Mouse (Mus musculus): Measurements from ENCODE around the gene Pkm. TPM values are rescaled to one million over a fixed set of nuclear protein-coding genes. Genes with fewer than 3 reads are reported as not detected.

Gene Pkm
- total and polyA plus RNA-seq, 3 experiments = 71.6 to 2,746 (median 710) TPM

DNA sequence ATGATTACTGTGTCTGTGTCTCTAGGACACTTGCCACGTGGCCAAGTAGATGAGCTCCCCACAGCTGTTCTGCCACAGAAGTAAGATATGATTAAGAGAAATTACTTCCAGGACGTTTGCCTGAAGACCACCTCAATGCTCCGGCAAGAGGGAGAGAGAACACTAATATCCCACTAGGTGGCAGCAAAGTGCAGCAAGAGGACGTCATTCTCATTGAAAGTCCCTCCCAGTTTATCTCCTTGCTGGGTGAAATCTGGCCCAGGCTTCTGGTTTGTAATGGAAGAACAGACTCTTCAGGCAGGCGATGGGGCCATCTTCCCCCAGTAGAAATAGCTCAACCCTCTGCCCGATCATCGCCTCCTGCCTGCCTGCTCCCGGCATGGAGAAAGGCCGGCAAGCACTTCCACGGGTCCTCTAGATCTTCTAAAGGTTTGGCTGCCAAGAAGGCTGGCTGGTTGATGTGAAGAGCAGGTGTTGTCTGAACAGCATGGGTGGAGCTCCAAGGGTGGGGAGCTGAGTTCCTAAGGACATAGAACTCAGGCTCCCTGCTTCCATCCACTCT is 67.0 kb downstream of the Pkm start (continued):
- TF ChIP-seq MYC (IDR thresholded peaks at IDR 0.05; ENCODE audit: low read depth, low read length) (peak; percentile 65; the same call in 1 of the 2 replicates), MAZ (IDR thresholded peaks at IDR 0.05; ENCODE audit: low read depth, low read length) (peak; percentile 69; the same call in 1 of the 2 replicates)

GRCm38 (mm10) chr9:59723791-59724442 is 67.7 kb downstream of the Pkm start:
- no peak for TF ChIP-seq RAD21 (IDR thresholded peaks at IDR 0.05; ENCODE audit: low read depth, low read length)
- TF ChIP-seq POLR2AphosphoS2 (IDR thresholded peaks at IDR 0.05; ENCODE audit: low read length) = no peak
- no peak for TF ChIP-seq CHD1 (IDR thresholded peaks at IDR 0.05; ENCODE audit: low read depth, low read length)
- TF ChIP-seq KAT2A (conservative IDR thresholded peaks at IDR 0.05; ENCODE audit: low read depth, low read length) = no peak
- TF ChIP-seq ZNF384 (IDR thresholded peaks at IDR 0.05; ENCODE audit: low read depth, low read length) = no peak
- no peak for TF ChIP-seq MAZ (IDR thresholded peaks at IDR 0.05; ENCODE audit: low read depth, low read length)
- TF ChIP-seq E2F4 (IDR thresholded peaks at IDR 0.05; ENCODE audit: borderline replicate concordance, low read depth, low read length) = no peak
- no peak for TF ChIP-seq MEF2A (IDR thresholded peaks at IDR 0.05; ENCODE audit: extremely low read depth, insufficient replicate concordance, low read depth, low read length, poor library complexity, severe bottlenecking)
- TF ChIP-seq HCFC1 (IDR thresholded peaks at IDR 0.05; ENCODE audit: low read depth, low read length) = no peak
- no peak for DNase-seq (ENCODE audit: low read depth, low spot score)

DNA sequence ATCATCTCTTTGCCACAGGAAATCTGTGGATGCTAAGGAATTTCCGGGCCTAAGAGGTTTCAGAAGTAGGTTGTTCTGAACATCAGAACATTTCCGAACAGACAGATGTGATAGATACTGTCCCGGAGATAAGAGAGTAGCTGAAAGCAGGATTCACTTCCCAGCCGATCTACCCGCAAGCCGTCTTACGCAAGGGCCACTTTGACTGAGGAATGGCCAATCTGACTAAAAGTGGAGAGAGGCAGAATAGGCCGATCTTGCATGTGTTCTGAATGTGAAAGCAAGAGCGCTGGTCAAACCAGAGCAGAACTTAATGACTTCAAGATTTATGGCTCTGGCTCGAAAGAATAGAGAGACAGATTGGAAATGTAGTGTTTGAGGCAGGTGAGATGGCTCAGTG is 69.3 kb downstream of the Pkm start:
- Histone ChIP-seq H3K9me3 (replicated peaks; ENCODE audit: insufficient read depth, low read length) (no peaks in the 10 kb centered on the region), H3K27ac (ENCODE audit: control insufficient read depth, low read depth, low read length) (no peak overlapping the region), H3K79me2 (ENCODE audit: control insufficient read depth, insufficient read depth, low read length, poor library complexity) (no peaks in the 10 kb centered on the region), H3K27me3 (ENCODE audit: control insufficient read depth in 1 of 2, insufficient read depth in 2 of 2, low read length in 2 of 2) (no peaks in the 10 kb centered on the region), H3K4me1 (ENCODE audit: control insufficient read depth in 1 of 2, insufficient read depth in 2 of 2, low read length in 2 of 2) (peaks cover 0 to 3% of the 10 kb centered on the region in 2 experiments; a peak in 1 of 4 replicates), H3K4me3 (ENCODE audit: control insufficient read depth in 1 of 2, insufficient read depth in 1 of 2, low read depth in 2 of 2, low read length in 2 of 2) (no peak overlapping the region), H3K36me3 (ENCODE audit: control insufficient read depth in 1 of 2, insufficient read depth in 2 of 2, low read length in 2 of 2) (no peaks in the 10 kb centered on the region), H3K9ac (ENCODE audit: control insufficient read depth, low read depth, low read length, poor library complexity, severe bottlenecking) (no peak overlapping the region)
- no peak for DNase-seq (ENCODE audit: low read depth, low spot score)
- no peak for TF ChIP-seq JUND (IDR thresholded peaks at IDR 0.05; ENCODE audit: low read depth, low read length)
- no peak for TF ChIP-seq MXI1 (IDR thresholded peaks at IDR 0.05; ENCODE audit: low read depth, low read length)
- TF ChIP-seq TAL1 (IDR thresholded peaks at IDR 0.05; ENCODE audit: low read length) = no peak
- no peak for TF ChIP-seq MYB (IDR thresholded peaks at IDR 0.05; ENCODE audit: low read depth, low read length)
- TF ChIP-seq E2F4 (IDR thresholded peaks at IDR 0.05; ENCODE audit: borderline replicate concordance, low read depth, low read length) = no peak
- TF ChIP-seq ZC3H11A (IDR thresholded peaks at IDR 0.05; ENCODE audit: low read depth, low read length) = no peak

More at GRCm38 (mm10) chr9:59723791-59724442, 67.7 kb downstream of the Pkm start:
- Histone ChIP-seq H3K79me2 (ENCODE audit: control insufficient read depth, insufficient read depth, low read length, poor library complexity) (no peaks in the 10 kb centered on the region), H3K9me3 (replicated peaks; ENCODE audit: insufficient read depth, low read length) (no peaks in the 10 kb centered on the region), H3K36me3 (ENCODE audit: control insufficient read depth in 1 of 2, insufficient read depth in 2 of 2, low read length in 2 of 2) (no peaks in the 10 kb centered on the region), H3K4me1 (ENCODE audit: control insufficient read depth in 1 of 2, insufficient read depth in 2 of 2, low read length in 2 of 2) (peaks cover 0 to 3% of the 10 kb centered on the region in 2 experiments; a peak in 1 of 4 replicates), H3K9ac (ENCODE audit: control insufficient read depth, low read depth, low read length, poor library complexity, severe bottlenecking) (no peak overlapping the region), H3K27me3 (ENCODE audit: control insufficient read depth in 1 of 2, insufficient read depth in 2 of 2, low read length in 2 of 2) (no peaks in the 10 kb centered on the region), H3K27ac (ENCODE audit: control insufficient read depth, low read depth, low read length) (no peak overlapping the region), H3K4me3 (ENCODE audit: control insufficient read depth in 1 of 2, insufficient read depth in 1 of 2, low read depth in 2 of 2, low read length in 2 of 2) (no peak overlapping the region)

All from MEL (cell line).